Mouse (Mus musculus): ENCODE data around the gene Odf3l1. TPM values are rescaled to one million over a fixed set of nuclear protein-coding genes. Genes with fewer than 3 reads are reported as not detected.

Odf3l1 gene
- polyA plus RNA-seq, 1 experiment from 2014 or later, result not detected

DNA sequence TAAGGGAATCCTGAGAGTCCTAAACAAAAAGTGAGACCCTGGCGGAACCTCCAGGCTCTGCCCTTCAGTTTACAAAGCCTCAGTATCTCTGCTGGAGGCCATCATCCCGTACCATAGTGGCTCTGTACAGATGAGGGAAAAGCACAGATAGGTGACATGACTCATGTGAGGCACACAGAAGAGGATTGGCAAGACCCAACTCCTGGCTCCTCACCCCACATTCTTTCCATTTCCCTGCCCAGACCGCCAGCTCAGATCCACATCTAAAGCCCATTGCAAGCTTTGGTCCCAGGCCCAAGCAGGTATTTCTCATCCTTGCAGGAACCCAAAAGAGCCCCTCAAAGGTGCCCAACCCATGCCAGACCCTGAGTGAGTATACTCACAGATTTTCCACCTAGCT lies 4.4 kb downstream of the Odf3l1 start:
- H3K4me3 ChIP-seq, result no peak overlapping the region
- DNase-seq (ENCODE audit: extremely low spot score, low spot score), result no peak
- H3K27me3 ChIP-seq (ENCODE audit: poor library complexity, severe bottlenecking), result peaks cover 25% of the 10 kb centered on the region
- H3K27ac ChIP-seq, result no peak overlapping the region
- no peaks in the 10 kb centered on the region for H3K9me3 ChIP-seq
- no peaks in the 10 kb centered on the region for H3K36me3 ChIP-seq (replicated peaks)
- 84% methylated on average over 3 of the region's 3 CpGs for WGBS
- H3K4me1 ChIP-seq, result peaks cover 20% of the 10 kb centered on the region

DNA sequence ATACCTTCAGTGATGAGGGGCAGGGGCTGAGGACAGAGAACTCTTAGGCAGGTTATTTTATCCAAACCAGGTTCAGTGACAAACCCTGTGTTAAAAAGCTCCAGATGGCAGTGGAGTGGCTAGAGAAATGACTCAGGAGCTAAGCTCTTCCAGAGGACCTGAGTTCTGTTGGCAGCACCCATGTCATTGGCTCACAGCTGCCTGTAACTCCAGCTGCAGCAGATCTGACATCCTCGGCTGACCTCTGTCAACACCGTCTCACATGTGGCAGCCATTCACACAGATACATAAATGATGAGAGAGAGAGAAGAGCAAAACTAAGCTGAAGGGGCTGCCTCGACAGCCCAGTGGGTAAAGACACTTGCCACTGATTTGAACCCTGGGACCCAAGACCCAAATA lies 7.0 kb downstream of the Odf3l1 start:
- Histone ChIP-seq H3K4me3 (no peak overlapping the region), H3K36me3 (replicated peaks) (no peaks in the 10 kb centered on the region), H3K4me1 (peaks cover 5% of the 10 kb centered on the region; the same call in 1 of the 2 replicates), H3K9me3 (no peaks in the 10 kb centered on the region), H3K27me3 (ENCODE audit: poor library complexity, severe bottlenecking) (no peaks in the 10 kb centered on the region; the same call in 1 of the 2 replicates), H3K27ac (no peak overlapping the region)
- no peak for DNase-seq (ENCODE audit: extremely low spot score, low spot score)
- WGBS, result 79% methylated on average over 3 of the region's 3 CpGs

DNA sequence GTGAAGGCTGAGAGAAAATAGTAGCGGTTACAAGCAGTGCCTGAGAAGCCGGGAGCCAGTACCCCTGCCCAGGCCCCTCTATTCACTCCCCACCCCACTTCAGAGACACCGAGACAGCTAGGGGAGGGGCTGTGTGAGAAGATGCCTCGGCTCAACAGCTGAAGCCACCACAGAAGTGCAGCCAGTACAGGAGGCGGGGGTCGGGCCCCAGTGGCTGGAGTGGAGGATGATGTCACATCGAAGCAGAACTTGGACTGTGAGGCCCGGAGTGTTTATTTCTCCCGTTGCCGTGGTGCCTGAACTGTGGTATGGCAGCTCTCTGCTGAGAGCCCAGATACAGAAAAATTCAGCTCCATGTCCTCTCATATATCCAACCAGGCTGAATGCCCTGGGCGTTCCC lies 12.7 kb downstream of the Odf3l1 start:
- WGBS, result 72% methylated on average over 11 of the region's 11 CpGs
- no peaks in the 10 kb centered on the region for H3K36me3 ChIP-seq (replicated peaks)
- no peaks in the 10 kb centered on the region for H3K9me3 ChIP-seq
- H3K4me1 ChIP-seq, result peaks cover 12% of the 10 kb centered on the region
- H3K27ac ChIP-seq, result peak overlapping the region; percentile 63; the same call in 1 of the 2 replicates
- DNase-seq (ENCODE audit: extremely low spot score, low spot score), result peak; percentile 32
- H3K27me3 ChIP-seq (ENCODE audit: poor library complexity, severe bottlenecking), result no peaks in the 10 kb centered on the region
- no peak overlapping the region for H3K4me3 ChIP-seq

DNA sequence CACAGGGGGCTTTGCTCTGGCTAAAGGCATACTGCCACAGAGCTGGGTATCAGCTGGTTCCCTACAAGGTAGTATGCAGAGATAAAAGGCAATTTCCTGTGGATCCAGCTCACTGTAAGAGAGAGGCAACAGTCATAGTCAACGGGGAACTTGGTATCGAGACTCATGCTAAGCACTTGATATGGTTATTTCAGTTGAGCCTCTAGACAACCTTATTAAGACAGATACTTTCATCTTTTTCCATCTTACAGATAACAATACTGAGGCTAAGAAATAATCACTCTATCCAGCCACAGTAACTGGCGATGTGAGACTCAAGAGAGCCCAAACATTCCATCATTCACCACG lies 13.6 kb downstream of the Odf3l1 start:
- peaks cover 12% of the 10 kb centered on the region for H3K4me1 ChIP-seq
- DNase-seq (ENCODE audit: extremely low spot score, low spot score), result no peak
- H3K9me3 ChIP-seq, result no peaks in the 10 kb centered on the region
- no peak overlapping the region for H3K4me3 ChIP-seq
- H3K27ac ChIP-seq, result no peak overlapping the region
- 92% methylated on average over 4 of the region's 4 CpGs for WGBS
- H3K27me3 ChIP-seq (ENCODE audit: poor library complexity, severe bottlenecking), result no peaks in the 10 kb centered on the region
- no peaks in the 10 kb centered on the region for H3K36me3 ChIP-seq (replicated peaks)

DNA sequence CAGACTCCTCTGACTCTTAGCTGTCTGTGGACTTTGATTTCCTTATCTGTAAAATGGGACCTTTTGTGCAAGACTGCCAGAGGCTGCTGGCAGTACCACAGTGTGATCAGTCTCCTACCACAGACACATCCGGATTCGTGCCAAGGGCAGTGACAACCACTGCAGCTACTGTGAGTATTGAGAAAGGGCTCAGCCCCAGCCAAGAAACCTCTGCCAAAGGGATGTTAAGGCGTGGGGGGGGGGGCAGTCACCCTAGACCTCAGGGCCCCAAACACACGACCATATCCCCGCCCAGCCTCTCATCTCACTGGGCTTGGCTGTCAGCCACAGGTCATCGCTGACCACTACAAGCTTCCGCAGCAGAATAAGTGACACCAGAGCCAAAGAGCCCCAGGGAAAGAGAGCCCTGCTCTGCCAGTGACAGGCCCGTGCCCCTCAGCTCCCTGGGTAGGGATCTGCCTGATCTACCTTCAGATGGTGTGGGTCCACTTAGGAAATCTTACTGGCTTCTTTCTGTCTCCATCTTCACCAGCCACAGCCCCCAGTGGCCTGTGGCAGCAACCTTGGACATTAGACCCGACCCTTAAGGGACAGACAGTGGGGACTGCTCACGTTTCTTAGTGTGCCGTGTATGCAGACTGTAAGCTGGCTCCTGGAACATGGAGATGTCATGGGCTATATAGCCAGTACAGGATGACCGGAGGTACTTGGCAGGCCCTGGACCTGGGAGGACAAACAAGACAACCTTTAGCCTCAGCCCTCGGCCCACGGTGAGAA lies 14.2 kb downstream of the Odf3l1 start:
- no peak for DNase-seq (ENCODE audit: extremely low spot score, low spot score)
- WGBS, result 79% methylated on average over 14 of the region's 14 CpGs
- H3K4me3 ChIP-seq, result no peak overlapping the region
- no peak overlapping the region for H3K27ac ChIP-seq
- H3K4me1 ChIP-seq, result peaks cover 12% of the 10 kb centered on the region
- no peaks in the 10 kb centered on the region for H3K9me3 ChIP-seq
- H3K27me3 ChIP-seq (ENCODE audit: poor library complexity, severe bottlenecking), result no peaks in the 10 kb centered on the region
- H3K36me3 ChIP-seq (replicated peaks), result no peaks in the 10 kb centered on the region

DNA sequence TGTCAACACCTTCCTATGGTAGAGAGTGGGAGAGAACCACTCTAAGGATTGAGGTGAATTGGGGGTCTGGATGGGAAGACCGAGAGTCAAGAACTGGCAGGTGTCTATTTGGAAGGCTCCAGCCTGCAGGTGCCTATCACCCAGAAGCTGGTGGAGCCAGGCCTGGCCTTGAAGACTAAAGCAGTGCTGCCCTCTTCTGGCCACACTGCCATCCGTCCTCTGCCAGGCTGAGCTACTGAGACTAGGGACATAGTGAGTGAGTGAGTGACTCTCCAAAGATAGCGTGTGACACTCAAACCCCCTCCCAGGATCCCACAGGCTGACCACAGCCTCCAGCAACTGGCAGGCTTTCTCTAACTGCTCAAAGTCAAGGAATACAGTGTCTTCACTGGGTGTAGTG lies 17.0 kb downstream of the Odf3l1 start:
- Histone ChIP-seq H3K4me3 (no peak overlapping the region), H3K27me3 (ENCODE audit: poor library complexity, severe bottlenecking) (peaks cover 16% of the 10 kb centered on the region), H3K9me3 (no peaks in the 10 kb centered on the region), H3K27ac (no peak overlapping the region), H3K36me3 (replicated peaks) (no peaks in the 10 kb centered on the region), H3K4me1 (peaks cover 15% of the 10 kb centered on the region)
- peak; percentile 58 for DNase-seq (ENCODE audit: extremely low spot score, low spot score)
- WGBS, result 24% methylated on average over 3 of the region's 3 CpGs

DNA sequence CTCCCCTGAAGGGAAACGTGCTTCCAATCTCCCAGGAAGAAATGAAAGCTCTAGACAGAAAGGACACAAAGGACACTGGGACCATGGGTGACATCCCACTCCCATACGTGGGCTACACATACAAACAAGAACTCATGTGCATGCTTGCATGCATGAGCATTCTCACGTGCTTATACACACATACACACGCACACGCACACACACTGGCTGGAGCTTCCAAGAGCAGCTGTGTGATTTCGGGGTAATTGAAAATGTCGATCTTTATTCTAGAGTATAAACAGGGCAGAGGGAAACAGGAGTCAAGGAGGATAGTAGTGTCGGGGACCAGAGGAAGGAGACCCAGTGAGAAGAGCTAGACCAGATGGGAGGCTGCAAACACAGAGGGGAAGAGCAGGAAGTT lies 19.8 kb downstream of the Odf3l1 start:
- Histone ChIP-seq H3K4me1 (peaks cover 16% of the 10 kb centered on the region), H3K9me3 (no peaks in the 10 kb centered on the region), H3K27ac (no peak overlapping the region), H3K36me3 (replicated peaks) (no peaks in the 10 kb centered on the region), H3K4me3 (no peak overlapping the region), H3K27me3 (ENCODE audit: poor library complexity, severe bottlenecking) (peaks cover 22% of the 10 kb centered on the region)
- 84% methylated on average over 8 of the region's 8 CpGs for WGBS
- DNase-seq (ENCODE audit: extremely low spot score, low spot score), result no peak

DNA sequence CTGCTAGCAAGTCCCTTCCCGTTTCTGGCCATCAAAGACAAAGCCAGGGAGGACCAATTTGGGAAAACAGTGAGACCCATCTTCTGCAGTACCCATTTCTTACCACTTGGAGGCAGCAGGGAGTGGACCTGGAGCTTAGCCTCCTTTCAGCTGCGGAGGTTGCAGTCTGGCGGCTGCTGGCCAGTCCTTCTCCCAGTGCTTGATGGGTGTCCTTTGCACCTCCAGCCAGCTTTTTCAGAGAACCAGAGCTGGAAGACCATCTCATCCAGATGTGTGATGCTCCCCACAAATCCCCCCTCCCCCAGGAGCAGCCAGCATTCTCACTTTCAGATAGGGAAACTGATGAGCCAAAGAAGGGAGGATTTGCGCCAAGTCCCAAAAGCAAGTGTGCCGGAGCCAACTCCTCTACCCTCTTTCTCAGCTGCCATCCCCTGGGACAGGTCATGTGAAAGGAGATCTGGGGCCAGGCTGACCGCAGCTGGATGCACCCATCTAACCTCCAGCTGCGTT lies 20.7 kb downstream of the Odf3l1 start:
- WGBS, result 42% methylated on average over 7 of the region's 7 CpGs
- peaks cover 25% of the 10 kb centered on the region for H3K27me3 ChIP-seq (ENCODE audit: poor library complexity, severe bottlenecking)
- H3K9me3 ChIP-seq, result no peaks in the 10 kb centered on the region

DNA sequence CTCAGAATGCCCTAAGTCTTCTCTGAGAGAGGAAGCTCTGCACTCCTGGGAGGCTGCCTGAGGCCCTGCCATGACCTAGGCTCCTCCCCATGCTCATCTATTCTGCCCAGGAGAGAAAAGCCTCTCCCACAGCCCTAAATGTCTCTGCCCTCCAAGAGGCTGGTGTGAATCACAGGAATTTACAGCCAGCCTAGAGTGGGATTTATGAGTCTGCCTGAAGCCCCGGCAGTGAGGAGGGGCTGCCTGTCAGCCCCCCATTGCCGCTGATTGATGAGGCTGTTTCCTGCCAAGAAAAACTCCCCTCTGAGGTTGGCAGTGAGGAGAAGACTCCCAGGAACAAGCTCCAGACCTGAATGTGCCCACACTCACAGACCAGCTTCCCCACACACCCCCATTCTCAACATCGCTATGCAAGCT lies 22.2 kb downstream of the Odf3l1 start:
- Histone ChIP-seq H3K9me3 (no peaks in the 10 kb centered on the region), H3K27ac (no peak overlapping the region), H3K27me3 (ENCODE audit: poor library complexity, severe bottlenecking) (peaks cover 25% of the 10 kb centered on the region), H3K36me3 (replicated peaks) (no peaks in the 10 kb centered on the region), H3K4me1 (peaks cover 16% of the 10 kb centered on the region), H3K4me3 (no peak overlapping the region)
- WGBS, result 78% methylated on average over 3 of the region's 3 CpGs
- no peak for DNase-seq (ENCODE audit: extremely low spot score, low spot score)

More for the DNA sequence above, 20.7 kb downstream of the Odf3l1 start:
- Histone ChIP-seq H3K27ac (no peak overlapping the region), H3K4me1 (peaks cover 16% of the 10 kb centered on the region), H3K36me3 (replicated peaks) (no peaks in the 10 kb centered on the region), H3K4me3 (no peak overlapping the region)
- peak; percentile 58 for DNase-seq (ENCODE audit: extremely low spot score, low spot score)

DNA sequence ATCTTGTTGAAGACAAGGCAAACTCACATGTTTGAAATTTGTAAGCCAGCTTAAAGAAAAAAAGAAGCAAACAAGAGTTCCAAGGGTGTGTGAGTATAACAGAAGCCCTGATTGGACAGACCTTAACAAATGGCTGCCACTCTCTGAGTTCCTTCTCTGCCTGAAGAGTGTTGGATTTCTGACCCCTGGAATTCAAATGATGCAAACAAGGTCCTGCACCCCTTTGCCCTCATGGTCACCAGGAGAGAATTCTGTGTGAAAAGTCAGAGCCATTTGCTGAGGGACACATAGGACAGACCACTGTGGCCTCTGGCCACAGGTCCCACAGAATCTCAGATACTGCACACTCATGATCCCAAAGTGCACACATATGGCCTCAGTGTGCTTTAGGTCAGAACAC lies 22.6 kb downstream of the Odf3l1 start:
- no peak for DNase-seq (ENCODE audit: extremely low spot score, low spot score)
- Histone ChIP-seq H3K9me3 (no peaks in the 10 kb centered on the region), H3K27me3 (ENCODE audit: poor library complexity, severe bottlenecking) (peaks cover 25% of the 10 kb centered on the region), H3K36me3 (replicated peaks) (no peaks in the 10 kb centered on the region), H3K27ac (no peak overlapping the region), H3K4me3 (no peak overlapping the region), H3K4me1 (peaks cover 16% of the 10 kb centered on the region)

DNA sequence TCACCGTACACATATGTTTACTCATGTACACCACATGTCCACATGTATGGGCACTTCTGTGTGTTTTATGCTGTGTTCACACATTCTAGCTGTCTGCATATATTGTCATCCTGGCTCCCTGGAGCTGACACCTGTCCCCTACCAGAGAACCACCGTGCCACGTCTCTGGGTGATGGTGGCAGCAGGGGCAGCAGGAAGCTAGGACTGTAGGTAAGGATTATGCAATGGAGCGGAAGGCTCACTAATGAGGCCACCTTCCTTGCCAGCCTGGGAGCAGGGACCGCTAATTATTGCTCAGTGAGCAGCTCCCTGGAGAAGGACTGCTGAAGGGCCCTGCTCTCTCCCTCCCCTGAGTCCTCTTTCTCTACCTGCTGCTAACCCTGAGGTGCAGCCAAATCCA lies 23.8 kb downstream of the Odf3l1 start:
- no peaks in the 10 kb centered on the region for H3K9me3 ChIP-seq
- peaks cover 25% of the 10 kb centered on the region for H3K27me3 ChIP-seq (ENCODE audit: poor library complexity, severe bottlenecking)
- WGBS, result 66% methylated on average over 5 of the region's 5 CpGs
- no peak overlapping the region for H3K4me3 ChIP-seq
- DNase-seq (ENCODE audit: extremely low spot score, low spot score), result no peak
- H3K4me1 ChIP-seq, result peaks cover 16% of the 10 kb centered on the region
- H3K36me3 ChIP-seq (replicated peaks), result no peaks in the 10 kb centered on the region
- H3K27ac ChIP-seq, result no peak overlapping the region

DNA sequence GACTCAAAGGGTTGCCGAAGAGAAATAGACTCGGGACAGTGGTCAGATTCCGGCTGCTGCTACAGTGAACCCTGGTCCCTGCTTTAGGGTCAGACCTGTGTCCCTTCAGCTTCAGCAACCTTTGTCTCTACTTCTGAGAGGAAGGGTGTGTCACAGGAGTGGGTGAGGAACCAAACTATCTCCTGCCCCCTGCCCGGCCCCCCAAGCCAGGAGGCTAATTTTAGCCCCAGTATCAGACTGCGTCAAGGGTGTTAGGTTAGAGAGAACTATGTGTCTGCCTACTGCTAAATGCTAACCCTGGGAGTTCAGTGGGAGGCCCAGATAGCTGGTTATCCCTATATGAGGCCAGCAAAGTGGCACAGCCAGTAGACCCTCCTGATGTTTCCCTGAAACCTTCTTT lies 29.3 kb downstream of the Odf3l1 start:
- no peak overlapping the region for H3K27ac ChIP-seq
- no peak overlapping the region for H3K4me3 ChIP-seq
- 84% methylated on average over 5 of the region's 5 CpGs for WGBS
- DNase-seq (ENCODE audit: extremely low spot score, low spot score), result no peak
- peaks cover 9% of the 10 kb centered on the region; the same call in 1 of the 2 replicates for H3K4me1 ChIP-seq
- no peaks in the 10 kb centered on the region for H3K36me3 ChIP-seq (replicated peaks)
- H3K27me3 ChIP-seq (ENCODE audit: poor library complexity, severe bottlenecking), result peaks cover 36% of the 10 kb centered on the region
- H3K9me3 ChIP-seq, result no peaks in the 10 kb centered on the region

DNA sequence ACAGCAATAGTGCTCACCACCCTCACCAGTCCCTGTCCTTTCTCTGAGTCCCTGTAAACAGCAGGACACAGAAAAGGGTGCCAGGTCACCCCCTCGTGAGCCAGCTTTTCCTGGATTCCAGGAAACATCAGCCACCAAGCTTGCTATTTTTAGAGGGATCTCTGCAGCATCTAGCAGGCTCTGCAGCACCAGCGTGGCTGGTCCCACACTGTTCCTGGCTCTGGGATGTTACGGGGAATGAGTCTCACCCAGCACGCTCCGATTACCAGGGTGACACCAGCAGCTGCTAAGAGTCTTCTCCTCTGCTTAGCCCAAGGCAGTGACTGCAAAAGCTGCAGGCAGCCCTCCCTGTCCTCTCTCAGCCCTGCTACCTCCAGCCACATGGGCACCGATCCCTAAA lies 31.6 kb downstream of the Odf3l1 start:
- Histone ChIP-seq H3K9me3 (no peaks in the 10 kb centered on the region), H3K4me1 (peaks cover 16% of the 10 kb centered on the region), H3K27me3 (ENCODE audit: poor library complexity, severe bottlenecking) (peaks cover 48% of the 10 kb centered on the region), H3K4me3 (no peak overlapping the region), H3K36me3 (replicated peaks) (no peaks in the 10 kb centered on the region), H3K27ac (no peak overlapping the region)
- DNase-seq (ENCODE audit: extremely low spot score, low spot score), result no peak
- WGBS, result 39% methylated on average over 6 of the region's 6 CpGs

Data from forebrain, embryonic 10.5 days (tissue).